Mouse (Mus musculus): ENCODE data around the gene Anapc7.
"Not testable (repeated sequence)": the region's sequence is repeated elsewhere in the genome, so short reads cannot be mapped to it uniquely, and the experiment has no call there.

Anapc7 gene

DNA sequence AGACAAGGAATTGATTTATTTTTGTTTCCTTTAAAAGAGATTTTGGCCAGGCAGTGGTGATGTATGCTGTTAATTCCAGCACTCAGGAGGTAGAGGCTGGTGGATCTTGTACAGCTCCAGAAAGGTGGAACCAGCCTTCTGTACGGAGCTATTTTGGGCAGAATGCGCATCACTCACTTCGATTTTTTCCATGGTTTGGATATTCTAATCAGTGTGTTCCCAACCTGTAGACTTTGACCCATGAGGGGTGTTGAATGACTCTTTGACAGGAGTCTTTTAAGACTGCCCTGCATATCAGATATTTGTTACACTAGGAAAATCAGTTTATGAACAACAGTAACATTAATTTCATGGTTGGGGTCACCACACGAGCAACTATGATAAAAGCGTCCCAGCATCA is 29.8 kb downstream of the Anapc7 start:
- DNase-seq (ENCODE audit: low spot score): no peak

DNA sequence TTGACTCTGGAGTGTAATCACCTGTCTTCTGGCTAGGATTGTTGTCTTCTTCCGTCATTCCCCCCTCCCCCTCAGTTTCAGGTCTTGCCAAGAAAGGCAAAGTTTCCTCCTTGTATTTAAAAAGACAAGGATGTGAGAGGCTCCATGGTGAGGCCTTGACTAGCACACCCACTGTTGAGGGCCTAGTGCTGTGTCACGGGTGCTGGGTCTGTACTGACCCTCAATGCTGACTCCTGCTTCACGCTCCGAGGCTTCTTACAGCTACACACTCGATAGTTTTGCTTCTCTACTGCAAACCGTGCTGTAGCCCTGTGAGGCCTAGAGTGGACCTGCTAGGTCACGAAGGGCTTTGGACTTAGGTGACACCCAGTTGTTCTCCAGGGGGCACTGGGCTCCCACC is 30.7 kb downstream of the Anapc7 start:
- DNase-seq (ENCODE audit: low spot score): no peak

DNA sequence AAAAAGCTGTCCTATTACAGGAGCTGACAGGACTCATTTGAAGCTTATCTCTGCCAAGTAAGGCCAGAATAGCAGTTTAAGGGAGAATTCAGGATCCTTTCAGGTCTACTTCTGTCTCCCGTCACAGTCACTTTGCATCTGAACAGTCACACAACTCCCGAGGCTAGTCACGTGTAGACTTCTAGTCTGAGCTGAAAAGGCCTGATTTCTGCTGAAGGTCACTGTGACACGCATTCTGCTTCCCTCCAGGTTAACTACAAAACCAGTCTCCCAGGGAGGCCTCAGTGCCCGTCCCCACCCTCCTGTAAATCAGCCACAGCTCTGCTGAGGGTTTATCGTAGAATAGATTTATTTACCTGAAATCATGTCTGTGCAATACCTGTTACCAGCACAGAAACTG is 31.7 kb downstream of the Anapc7 start:
- DNase-seq (ENCODE audit: low spot score): no peak

DNA sequence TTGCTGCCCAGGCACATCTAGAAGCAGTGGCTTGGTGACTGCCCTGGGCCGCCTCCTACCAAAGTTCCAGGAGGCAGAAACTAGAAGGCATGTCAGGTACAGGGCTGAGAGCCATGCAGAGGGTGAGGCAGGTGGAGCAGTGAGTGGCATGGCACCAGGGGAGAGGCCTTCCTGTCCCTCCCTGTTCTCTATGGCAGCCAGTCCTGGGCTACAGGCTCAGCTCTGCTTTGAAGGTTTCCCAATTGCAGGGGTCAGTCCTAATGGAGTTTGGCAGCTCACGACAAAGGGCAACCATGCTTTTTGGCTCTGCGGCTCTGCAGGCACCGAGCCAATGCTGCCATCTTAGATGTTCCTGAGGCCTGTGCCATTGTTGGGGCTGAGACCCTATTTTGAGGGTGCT is 32.9 kb downstream of the Anapc7 start:
- DNase-seq (ENCODE audit: low spot score): no peak

DNA sequence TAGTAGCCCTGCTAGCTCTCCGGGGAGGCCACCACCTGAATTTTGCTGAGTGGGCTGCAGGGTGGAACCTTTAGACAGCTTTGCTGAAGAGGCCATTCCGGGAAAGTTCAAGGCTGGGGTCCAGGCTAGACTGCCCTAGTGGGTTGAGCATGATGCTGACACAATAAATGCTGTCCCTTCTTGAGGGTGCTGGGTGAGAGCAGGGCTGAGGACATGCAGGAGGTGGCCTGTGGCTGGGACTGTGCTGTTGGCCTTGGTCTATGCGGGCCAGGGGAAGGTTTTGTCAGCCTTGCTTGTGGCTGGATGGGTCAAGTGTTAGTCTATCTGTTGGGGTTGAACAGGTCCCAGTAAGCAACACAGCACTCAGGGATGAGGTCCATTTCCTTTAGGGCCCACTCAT is 33.4 kb downstream of the Anapc7 start:
- no peak for DNase-seq (ENCODE audit: low spot score)

- no peak for DNase-seq (ENCODE audit: low spot score)
Observed at GRCm38 (mm10) chr5:122455584-122455983, 34.1 kb downstream of the Anapc7 start.

DNA sequence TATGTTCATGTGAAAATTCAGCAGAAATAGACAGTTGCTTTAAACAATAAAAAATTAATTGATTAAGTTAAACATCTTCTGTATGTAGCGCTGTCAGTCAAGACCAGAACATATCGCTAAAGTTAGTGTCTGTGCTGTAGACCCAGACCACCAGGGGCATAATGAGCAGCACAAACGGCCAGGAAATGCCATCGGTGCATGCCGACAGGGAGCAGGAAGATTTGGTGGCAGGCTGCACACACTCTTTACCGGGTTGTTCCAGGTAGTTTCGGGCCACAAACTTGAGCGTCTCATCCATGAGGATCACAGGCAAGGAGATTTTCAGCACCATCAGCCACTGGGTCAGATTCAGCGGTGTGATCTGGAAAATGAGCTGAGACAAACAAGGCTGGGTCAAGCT is 35.6 kb downstream of the Anapc7 start:
- DNase-seq (ENCODE audit: low spot score): not testable (repeated sequence)

GRCm38 (mm10) chr5:122458066-122458465 is 36.6 kb downstream of the Anapc7 start:
- no peak for DNase-seq (ENCODE audit: low spot score)

- DNase-seq (ENCODE audit: low spot score): no peak
Observed at GRCm38 (mm10) chr5:122459335-122459734, 37.8 kb downstream of the Anapc7 start.

- DNase-seq (ENCODE audit: low spot score): no peak
Observed at GRCm38 (mm10) chr5:122460656-122461055, 39.2 kb downstream of the Anapc7 start.

DNA sequence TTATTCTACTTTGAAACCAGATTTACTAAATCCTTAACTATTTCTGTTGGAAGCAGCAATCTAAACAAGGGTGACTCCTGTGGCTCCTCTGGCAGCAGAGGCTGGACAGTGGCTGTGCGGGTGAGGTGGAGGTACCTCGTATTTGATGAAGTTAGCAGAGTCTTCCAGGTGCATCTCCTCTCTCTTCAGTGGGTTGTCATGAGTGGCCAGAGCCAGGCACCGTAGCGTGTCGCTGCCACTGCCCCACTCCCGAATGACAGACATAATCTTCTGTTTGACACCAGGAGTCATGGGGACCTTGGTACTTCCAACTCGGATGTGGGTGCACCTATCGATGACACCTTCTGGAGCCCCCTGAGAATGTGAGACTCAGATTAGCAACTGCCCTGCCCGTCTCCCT is 39.9 kb downstream of the Anapc7 start:
- DNase-seq (ENCODE audit: low spot score): no peak

DNA sequence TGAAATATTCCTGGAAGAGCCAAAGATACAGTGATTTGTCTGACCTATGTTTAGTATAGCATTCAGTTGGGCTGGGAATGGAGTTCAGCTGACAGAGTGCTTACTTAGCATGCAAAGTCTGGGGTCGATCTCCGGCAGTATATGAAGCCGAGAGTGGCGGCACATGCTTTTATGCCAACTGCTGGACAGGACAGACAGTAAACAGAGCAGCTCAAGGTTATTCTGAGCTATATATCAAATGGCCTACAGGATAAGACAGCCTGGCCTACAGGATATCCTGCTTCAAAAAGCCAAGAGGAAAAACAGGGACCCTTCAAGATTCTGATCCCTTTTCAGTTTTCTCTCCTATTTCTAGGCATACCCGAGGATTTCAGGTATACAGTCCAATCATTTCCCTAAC is 50.2 kb downstream of the Anapc7 start:
- DNase-seq (ENCODE audit: low spot score): no peak

GRCm38 (mm10) chr5:122474643-122475363 is 53.3 kb downstream of the Anapc7 start:
- DNase-seq (ENCODE audit: low spot score): no peak

GRCm38 (mm10) chr5:122476078-122476477 is 54.6 kb downstream of the Anapc7 start:
- no peak for DNase-seq (ENCODE audit: low spot score)

- DNase-seq (ENCODE audit: low spot score): no peak
Observed at GRCm38 (mm10) chr5:122477492-122477891, 56.0 kb downstream of the Anapc7 start.

GRCm38 (mm10) chr5:122479131-122479530 is 57.6 kb downstream of the Anapc7 start:
- no peak for DNase-seq (ENCODE audit: low spot score)

GRCm38 (mm10) chr5:122481844-122482243 is 60.4 kb downstream of the Anapc7 start:
- DNase-seq (ENCODE audit: low spot score): no peak

- DNase-seq (ENCODE audit: low spot score): no peak
Observed at GRCm38 (mm10) chr5:122482733-122483391, 61.4 kb downstream of the Anapc7 start.

DNA sequence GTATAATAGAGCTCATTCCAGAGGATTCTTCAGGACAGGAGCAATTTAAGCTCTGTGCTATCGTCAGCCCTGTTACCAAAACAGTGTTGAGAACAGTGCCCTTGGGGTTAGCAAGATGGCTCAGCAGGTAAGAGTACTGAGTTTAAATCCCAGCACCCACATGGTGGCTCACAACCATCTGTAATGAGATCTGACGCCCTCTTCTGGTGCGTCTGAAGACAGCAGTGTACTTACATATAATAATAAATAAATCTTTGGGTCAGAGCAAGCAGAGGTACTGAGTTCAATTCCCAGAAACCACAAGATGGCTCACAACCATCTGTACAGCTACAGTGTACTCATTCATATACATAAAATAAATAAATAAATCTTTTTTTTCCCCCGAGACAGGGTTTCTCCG is 64.8 kb downstream of the Anapc7 start:
- DNase-seq (ENCODE audit: low spot score): not testable (repeated sequence)

DNA sequence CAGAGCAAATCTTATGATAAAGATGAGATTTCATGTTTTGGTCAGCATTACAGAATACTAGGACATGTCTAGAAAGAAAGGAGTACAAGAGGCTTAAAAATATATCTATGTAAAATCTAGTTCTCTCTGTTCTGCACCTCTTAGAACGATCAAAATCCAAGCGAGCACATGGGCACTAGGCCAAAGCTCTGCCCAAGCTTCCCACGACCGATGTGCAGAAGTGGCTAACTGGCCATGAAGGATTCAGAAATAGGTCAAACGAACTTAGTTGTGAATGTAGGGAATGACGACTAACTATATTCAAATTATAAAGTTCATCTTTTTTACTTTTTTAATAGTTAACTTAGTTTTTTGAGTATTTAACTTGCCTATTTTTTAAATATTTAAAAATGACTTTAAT is 66.3 kb downstream of the Anapc7 start:
- DNase-seq (ENCODE audit: low spot score): no peak

DNA sequence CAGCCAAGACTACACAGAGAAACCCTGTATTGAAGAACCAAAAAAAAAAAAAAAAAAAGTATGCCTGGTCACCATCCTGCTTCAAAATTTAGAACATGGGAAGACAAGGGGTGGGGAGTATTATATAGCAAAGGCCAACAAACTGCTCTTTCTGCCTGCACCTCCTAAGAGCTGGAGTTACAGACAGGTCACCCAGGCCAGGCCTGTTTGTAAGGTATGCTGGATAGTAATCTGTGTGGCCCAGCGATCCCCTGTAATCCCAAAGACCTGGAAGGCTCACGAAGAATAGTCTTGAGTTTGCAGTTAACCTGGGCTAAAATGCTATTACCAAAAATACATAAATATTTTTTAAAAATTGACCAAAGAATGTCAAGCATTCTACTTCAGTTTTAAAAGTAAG is 68.7 kb downstream of the Anapc7 start:
- no peak for DNase-seq (ENCODE audit: low spot score)

- no peak for DNase-seq (ENCODE audit: low spot score)
Observed at GRCm38 (mm10) chr5:122491385-122491784, 69.9 kb downstream of the Anapc7 start.

- DNase-seq (ENCODE audit: low spot score): no peak
Observed at GRCm38 (mm10) chr5:122493035-122493434, 71.5 kb downstream of the Anapc7 start.

DNA sequence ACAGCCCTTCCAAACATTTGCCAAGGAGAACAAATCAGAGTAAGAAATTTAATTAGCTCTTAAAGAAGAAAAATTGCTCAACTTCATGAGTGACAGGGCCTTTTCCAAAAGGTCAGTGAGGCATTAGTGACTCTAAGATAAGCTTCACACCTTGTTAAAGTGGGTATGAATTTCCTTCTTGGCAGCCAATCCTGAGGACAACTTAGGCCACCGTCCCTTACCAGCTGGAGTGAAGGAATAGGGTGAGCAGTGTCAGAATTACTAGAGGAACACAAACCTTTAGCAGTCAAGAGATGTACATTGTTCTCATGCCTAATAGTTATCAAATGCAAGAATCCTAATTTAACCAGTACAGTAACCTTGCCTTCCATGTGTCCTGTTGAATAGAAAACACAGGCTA is 73.0 kb downstream of the Anapc7 start:
- no peak for DNase-seq (ENCODE audit: low spot score)
